Mouse (Mus musculus): ENCODE data around the gene Sh3bp1.

The Sh3bp1 gene

GRCm38 (mm10) chr15:78914823-78915659 is 15.5 kb downstream of the Sh3bp1 start:
- DNase-seq (ENCODE audit: low spot score in 2 of 2): no peak

GRCm38 (mm10) chr15:78915660-78916017 is 16.1 kb downstream of the Sh3bp1 start:
- peak; percentile 85 to 91 for DNase-seq (ENCODE audit: low spot score in 2 of 2)

- peak; percentile 70 to 76 for DNase-seq (ENCODE audit: low spot score in 2 of 2)
Measured at GRCm38 (mm10) chr15:78916052-78916826, 16.7 kb downstream of the Sh3bp1 start.

- no peak for DNase-seq (ENCODE audit: low spot score in 2 of 2)
Measured at GRCm38 (mm10) chr15:78918126-78918525, 18.6 kb downstream of the Sh3bp1 start.

- no peak for DNase-seq (ENCODE audit: low spot score in 2 of 2)
Measured at GRCm38 (mm10) chr15:78919914-78920313, 20.3 kb downstream of the Sh3bp1 start.

- DNase-seq (ENCODE audit: low spot score in 2 of 2): no peak
Measured at GRCm38 (mm10) chr15:78922700-78923099, 23.1 kb downstream of the Sh3bp1 start.

- DNase-seq (ENCODE audit: low spot score in 2 of 2): no peak
Measured at GRCm38 (mm10) chr15:78923585-78923984, 24.0 kb downstream of the Sh3bp1 start.

- no peak for DNase-seq (ENCODE audit: low spot score in 2 of 2)
Measured at GRCm38 (mm10) chr15:78925129-78925528, 25.6 kb downstream of the Sh3bp1 start.

- peak; percentile 81 to 83 for DNase-seq (ENCODE audit: low spot score in 2 of 2)
Measured at GRCm38 (mm10) chr15:78926021-78926919, 26.7 kb downstream of the Sh3bp1 start, which contains the start of gene Lgals1. Gene Lgals1, plus strand, starts transcription at chr15:78926725.

GRCm38 (mm10) chr15:78927021-78927787 is 27.6 kb downstream of the Sh3bp1 start:
- no peak for DNase-seq (ENCODE audit: low spot score in 2 of 2)

GRCm38 (mm10) chr15:78927788-78928457 is 28.4 kb downstream of the Sh3bp1 start:
- DNase-seq (ENCODE audit: low spot score in 2 of 2): peak; percentile 68 to 77

GRCm38 (mm10) chr15:78928539-78928938 is 29.0 kb downstream of the Sh3bp1 start:
- no peak for DNase-seq (ENCODE audit: low spot score in 2 of 2)

GRCm38 (mm10) chr15:78930192-78930706 is 30.7 kb downstream of the Sh3bp1 start:
- DNase-seq (ENCODE audit: low spot score in 2 of 2): no peak

- no peak for DNase-seq (ENCODE audit: low spot score in 2 of 2)
Measured at GRCm38 (mm10) chr15:78930801-78931426, 31.3 kb downstream of the Sh3bp1 start.

- DNase-seq (ENCODE audit: low spot score in 2 of 2): peak in 1 of 2 experiments; percentile 51
Measured at GRCm38 (mm10) chr15:78931577-78931976, 32.0 kb downstream of the Sh3bp1 start.

- DNase-seq (ENCODE audit: low spot score in 2 of 2): peak; percentile 91 to 93
Measured at GRCm38 (mm10) chr15:78934784-78935320, 35.3 kb downstream of the Sh3bp1 start, which contains the start of gene Nol12. Gene Nol12, plus strand, starts transcription at chr15:78934933.

- DNase-seq (ENCODE audit: low spot score in 2 of 2): no peak
Measured at GRCm38 (mm10) chr15:78936403-78936802, 36.8 kb downstream of the Sh3bp1 start.

- DNase-seq (ENCODE audit: low spot score in 2 of 2): no peak
Measured at GRCm38 (mm10) chr15:78937311-78937710, 37.7 kb downstream of the Sh3bp1 start.

- DNase-seq (ENCODE audit: low spot score in 2 of 2): no peak
Measured at GRCm38 (mm10) chr15:78937963-78938362, 38.4 kb downstream of the Sh3bp1 start.

Data from right cerebral cortex, postnatal 10 days (tissue).